Mouse (Mus musculus) R1 (cell line): ENCODE measurements at regions not wholly inside any gene's neighbourhood (a gene's known extent, or its start where the extent isn't known, plus 50 kb on each side); places are given as distances from the start of the nearest gene placed in this dataset.
"Not testable (repeated sequence)": the region's sequence is repeated elsewhere in the genome, so short reads cannot be mapped to it uniquely, and the experiment has no call there.

ENCODE experiments used
- DNase-seq: peaks from one replicate; pipeline ENCODE4 v3.0.0-alpha.2; 2018; ENCODE audit warnings: low read depth, low spot score

DNA sequence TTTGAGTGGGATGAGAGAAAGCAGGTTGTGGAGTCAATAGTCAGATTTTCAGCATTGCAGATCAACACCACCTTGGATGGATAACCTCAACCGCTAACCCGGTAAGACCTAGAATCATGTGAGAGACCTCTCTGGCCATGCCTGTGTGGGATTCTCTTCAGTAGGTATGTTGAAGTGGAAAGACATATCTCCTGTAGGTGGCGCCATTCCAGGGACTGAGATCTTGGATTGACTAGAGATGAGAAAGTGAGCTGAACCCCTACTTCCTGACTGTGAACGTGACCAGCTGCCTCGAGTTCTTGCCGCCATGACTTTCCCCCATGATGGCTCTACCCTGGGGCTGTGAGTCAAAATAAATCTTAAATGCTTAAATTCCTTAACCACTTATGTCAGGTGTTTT lies 102.7 kb downstream of the Eva1a start:
- peak; percentile 76 for DNase-seq

GRCm38 (mm10) chr6:82150051-82150450 lies 109.2 kb downstream of the Eva1a start:
- no peak for DNase-seq

GRCm38 (mm10) chr6:82170349-82171080 lies 129.7 kb downstream of the Eva1a start:
- DNase-seq = no peak

GRCm38 (mm10) chr6:82174943-82175342 lies 134.1 kb downstream of the Eva1a start:
- DNase-seq = peak; percentile 95

DNA sequence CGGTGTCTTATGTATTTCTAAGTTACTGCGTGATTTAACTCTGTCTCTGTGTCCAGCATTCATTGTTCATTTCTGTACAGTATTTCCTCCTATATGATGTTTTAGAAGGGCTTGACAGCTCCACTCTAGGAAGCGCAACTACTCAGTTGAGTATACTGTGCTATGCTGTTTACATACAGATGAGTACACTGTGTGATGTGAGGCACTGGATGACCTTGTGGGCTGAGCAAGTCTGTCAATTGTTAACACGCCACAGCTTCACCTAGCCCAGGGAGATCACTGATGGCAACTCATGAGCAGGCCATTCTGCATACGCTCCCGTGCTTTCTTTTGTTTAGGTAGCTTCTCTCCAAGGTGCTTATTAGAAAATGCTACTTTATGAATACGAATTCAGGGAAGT lies 159.3 kb downstream of the Eva1a start:
- DNase-seq = no peak

DNA sequence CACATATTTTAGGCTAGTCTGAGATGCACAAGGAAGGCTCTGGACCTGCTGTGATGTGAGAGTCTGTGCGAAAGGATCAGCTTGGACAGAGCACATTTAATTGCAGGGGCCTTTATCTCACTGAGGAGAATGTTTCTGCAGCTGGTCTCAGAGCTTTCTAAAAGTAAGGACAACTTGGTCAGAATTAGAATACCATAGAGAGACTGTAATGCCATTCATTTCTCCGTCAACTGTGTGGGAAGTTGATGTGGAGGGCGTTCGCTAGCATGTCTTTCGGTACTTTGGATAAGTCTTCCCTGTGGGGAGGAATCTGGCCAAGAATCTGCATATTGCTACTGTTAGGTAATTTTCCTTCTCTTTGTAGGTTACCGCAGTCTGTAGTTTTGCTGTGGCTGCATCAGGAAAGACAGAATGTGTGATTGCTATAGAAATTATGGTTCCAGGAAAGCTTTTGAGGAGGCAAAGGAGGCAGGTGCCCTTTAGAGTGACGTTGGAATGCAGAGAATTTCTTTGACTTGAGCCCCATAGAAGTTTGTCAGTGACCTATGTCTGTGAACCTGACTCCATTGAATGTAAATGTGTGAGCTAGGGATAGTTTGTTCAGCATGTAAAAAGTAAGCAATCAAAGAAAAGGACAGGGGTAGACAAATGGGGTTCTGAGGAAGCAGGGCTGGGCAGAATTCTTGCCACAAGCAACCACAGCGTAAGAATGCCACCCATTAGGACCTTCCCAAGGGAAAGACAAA lies 164.2 kb downstream of the Eva1a start:
- peak; percentile 67 for DNase-seq

- DNase-seq = no peak
Measured at GRCm38 (mm10) chr6:82237834-82238233, 164.3 kb upstream of the Tacr1 start.

DNA sequence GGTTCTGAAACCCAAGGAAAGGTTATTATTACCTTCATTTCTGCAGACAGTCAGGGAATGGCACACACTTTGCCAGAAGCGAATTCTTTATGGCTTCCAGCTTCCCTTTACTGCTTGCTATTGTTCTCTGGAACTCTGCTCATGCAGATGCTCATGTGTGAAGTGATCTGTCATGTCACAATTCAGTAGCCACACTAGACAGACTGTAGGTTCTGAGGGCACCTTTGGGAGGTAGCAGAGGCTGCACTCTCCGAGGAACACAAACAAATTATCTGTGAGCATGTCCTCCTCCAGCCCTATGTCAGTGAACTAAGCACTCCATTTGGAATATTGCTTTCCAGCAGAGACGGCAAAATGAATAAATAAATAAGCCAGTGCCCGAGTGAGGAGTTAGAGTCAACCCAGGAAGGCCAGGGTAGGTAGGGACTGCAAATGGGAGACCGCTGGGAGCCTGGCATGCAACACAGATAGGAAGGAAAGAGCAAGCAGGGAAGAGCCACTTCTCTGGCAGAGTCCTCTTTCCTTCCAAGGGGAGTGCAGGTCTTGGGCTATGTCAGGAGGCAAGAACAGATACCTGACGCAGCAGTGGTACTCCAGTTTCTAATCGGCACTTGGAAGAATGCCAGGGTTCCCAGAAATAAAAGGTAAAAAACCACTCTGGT lies 161.4 kb upstream of the Tacr1 start:
- no peak for DNase-seq

- not testable (repeated sequence) for DNase-seq
Measured at GRCm38 (mm10) chr6:82247652-82248051, 154.5 kb upstream of the Tacr1 start.

- no peak for DNase-seq
Measured at GRCm38 (mm10) chr6:82284494-82284893, 117.6 kb upstream of the Tacr1 start.

DNA sequence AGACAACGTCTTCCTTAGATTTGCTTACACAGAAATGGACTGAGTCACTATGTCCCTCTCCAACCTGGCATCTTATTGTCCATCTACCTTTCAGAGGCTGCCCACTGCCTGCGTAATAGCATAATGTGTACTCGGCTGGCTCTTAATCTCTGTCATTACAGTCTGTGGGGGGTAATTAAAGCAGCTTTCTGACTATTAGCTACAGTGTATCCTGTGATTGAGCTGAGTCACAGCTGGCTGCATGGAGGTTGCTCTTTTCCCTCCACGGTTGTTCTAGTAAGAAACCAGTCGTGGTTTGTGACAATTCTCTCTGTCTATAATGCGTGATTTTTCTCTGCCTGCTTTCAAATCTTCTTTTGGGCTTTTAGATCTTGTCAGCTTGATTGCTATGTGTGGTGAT lies 116.9 kb upstream of the Tacr1 start:
- no peak for DNase-seq

- DNase-seq = peak; percentile 42
Measured at GRCm38 (mm10) chr6:82293507-82293906, 108.6 kb upstream of the Tacr1 start.

DNA sequence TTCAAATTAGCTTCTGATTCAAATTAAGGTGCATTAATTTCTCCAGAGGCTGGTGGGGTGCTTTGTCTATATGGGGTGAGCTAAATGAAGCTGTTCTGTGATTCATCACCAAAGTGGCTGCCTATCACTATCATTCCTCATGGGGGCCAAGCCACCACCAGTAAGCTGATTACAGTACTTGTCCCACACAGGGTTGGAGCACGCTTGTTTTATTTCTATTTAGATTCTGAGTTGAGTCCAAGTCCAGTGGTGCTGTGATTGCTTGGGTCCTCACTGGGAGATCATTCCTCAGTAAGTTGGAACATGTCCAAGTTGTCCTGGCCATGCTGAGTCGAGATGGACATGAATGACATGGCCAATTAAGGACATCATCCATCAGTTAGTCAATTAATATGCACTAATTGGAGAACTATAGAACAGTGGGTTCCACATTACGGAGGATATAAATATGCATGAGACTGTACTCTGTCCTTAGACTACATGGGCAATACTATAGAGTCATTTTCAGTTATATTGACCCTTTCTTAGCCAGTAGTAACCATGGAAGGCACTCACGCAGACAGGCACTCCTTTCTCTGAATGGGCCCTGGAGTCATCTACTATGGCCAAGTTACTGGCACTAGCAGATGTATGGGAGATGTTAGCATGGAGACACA lies 105.3 kb upstream of the Tacr1 start:
- DNase-seq = no peak

GRCm38 (mm10) chr6:82302241-82302640 lies 99.9 kb upstream of the Tacr1 start:
- peak; percentile 90 for DNase-seq

DNA sequence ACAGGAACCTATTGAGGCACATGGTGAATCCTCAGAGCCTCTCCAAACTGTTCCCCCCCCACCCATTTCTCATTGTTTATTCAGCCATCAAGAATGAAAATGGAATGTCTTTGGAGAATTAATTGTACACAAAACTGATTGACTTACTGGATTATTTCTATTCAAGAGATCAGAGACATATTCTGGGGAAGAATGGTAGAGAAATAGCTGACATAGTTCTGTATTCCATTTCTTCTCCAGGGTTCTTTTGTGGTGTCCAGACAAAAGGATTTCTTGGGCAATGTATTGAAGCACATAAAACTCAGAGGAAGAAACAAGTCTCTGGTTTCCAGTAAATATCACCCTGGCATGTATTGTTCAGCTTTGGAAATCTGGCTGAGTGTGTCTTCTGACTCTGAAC lies 88.4 kb upstream of the Tacr1 start:
- DNase-seq = no peak
